Mouse (Mus musculus) heart, embryonic 11.5 days (tissue): ENCODE measurements at regions not wholly inside any gene's neighbourhood (a gene's known extent, or its start where the extent isn't known, plus 50 kb on each side); places are given as distances from the start of the nearest gene placed in this dataset.

Experiments used
- ATAC-seq: fragments of 200-750 bp; cut with Nextera tagmentation; replicated peaks from 2 replicates; pipeline ENCODE4 v1.8.0; 2017; ENCODE audit warnings: moderate library complexity; ENCODE audit not compliant: insufficient number of reproducible peaks, low FRiP score, low TSS enrichment
- H3K27ac ChIP-seq: fragments of 300-500 bp; sonication (generic); 2 replicates; pipeline ENCODE4 v1.5.1; 2014; ENCODE audit warnings: mild to moderate bottlenecking, low read depth, low read length
- H3K27me3 ChIP-seq: fragments of 300-500 bp; sonication (generic); 2 replicates; pipeline ENCODE4 v1.6.1; 2014; ENCODE audit warnings: mild to moderate bottlenecking, low read length, mixed read lengths; ENCODE audit not compliant: control insufficient read depth, insufficient read depth
- H3K36me3 ChIP-seq: fragments of 300-500 bp; sonication (generic); 2 replicates; pipeline ENCODE4 v1.6.1; 2014; ENCODE audit warnings: mild to moderate bottlenecking, low read length, moderate library complexity, mixed read lengths; ENCODE audit not compliant: control insufficient read depth, insufficient read depth
- H3K4me1 ChIP-seq: fragments of 300-500 bp; sonication (generic); 2 replicates; pipeline ENCODE4 v1.6.1; 2014; ENCODE audit warnings: low read length; ENCODE audit not compliant: control insufficient read depth, insufficient read depth
- H3K4me2 ChIP-seq: fragments of 300-500 bp; sonication (generic); 2 replicates; pipeline ENCODE4 v1.6.1; 2014; ENCODE audit warnings: mild to moderate bottlenecking, moderate library complexity
- H3K4me3 ChIP-seq: fragments of 300-500 bp; sonication (generic); 2 replicates; pipeline ENCODE4 v1.5.1; 2014; ENCODE audit warnings: low read depth, low read length
- H3K9ac ChIP-seq: fragments of 300-500 bp; sonication (generic); 2 replicates; pipeline ENCODE4 v1.6.1; 2014; ENCODE audit warnings: mild to moderate bottlenecking, low read depth, low read length, moderate library complexity
- H3K9me3 ChIP-seq: fragments of 300-500 bp; sonication (generic); replicated peaks from 2 replicates; pipeline ENCODE4 v1.6.1; 2016; ENCODE audit warnings: low read length; ENCODE audit not compliant: control insufficient read depth
- WGBS: fragments of 180-500 bp; shearing (Covaris S2); extraction: QIAGEN DNeasy Blood & Tissue Kit; methylation state at CpG from one replicate; pipeline ENCODE4 v1.1.7; 2014; ENCODE audit not compliant: insufficient replicate concordance; 5-methylcytosine and 5-hydroxymethylcytosine counted together

DNA sequence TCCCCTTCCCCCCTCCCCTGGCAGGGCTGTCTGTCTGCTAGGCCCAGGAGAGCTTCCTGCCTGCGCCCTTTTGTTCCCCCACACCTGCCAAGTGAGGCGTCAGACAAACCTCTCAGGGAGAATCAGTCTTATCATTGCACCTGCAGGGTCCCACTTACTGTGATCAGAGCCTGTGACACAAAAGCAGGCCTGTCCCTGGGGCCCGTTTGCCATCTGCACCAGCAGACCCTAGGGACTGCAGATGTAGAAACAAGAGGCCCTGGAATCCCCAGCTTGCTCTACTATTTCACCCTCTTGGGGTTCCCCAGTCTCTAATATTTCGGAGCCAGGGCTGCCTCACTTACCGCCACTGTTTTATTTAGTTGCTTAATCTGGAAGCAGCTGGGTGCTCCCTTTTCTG, 328.9 kb downstream of the Nuak1 start:
- Histone ChIP-seq H3K4me3 (no peak overlapping the region), H3K36me3 (no peaks in the 10 kb centered on the region), H3K9me3 (no peaks in the 10 kb centered on the region), H3K27me3 (no peaks in the 10 kb centered on the region), H3K4me1 (no peaks in the 10 kb centered on the region), H3K27ac (no peak overlapping the region), H3K9ac (no peak overlapping the region), H3K4me2 (no peak overlapping the region)
- ATAC-seq = no peak
- 40% methylated on average over 5 of the region's 5 CpGs for WGBS

GRCm38 (mm10) chr10:84111909-84112308, 328.5 kb downstream of the Nuak1 start:
- Histone ChIP-seq H3K36me3 (no peaks in the 10 kb centered on the region), H3K4me3 (no peak overlapping the region), H3K4me1 (no peaks in the 10 kb centered on the region), H3K27me3 (no peaks in the 10 kb centered on the region), H3K4me2 (no peak overlapping the region), H3K9me3 (no peaks in the 10 kb centered on the region), H3K27ac (no peak overlapping the region), H3K9ac (no peak overlapping the region)
- ATAC-seq = no peak
- WGBS = 64% methylated on average over 5 of the region's 5 CpGs

GRCm38 (mm10) chr10:84119952-84120550, 320.3 kb downstream of the Nuak1 start:
- H3K36me3 ChIP-seq = no peaks in the 10 kb centered on the region
- ATAC-seq = no peak
- no peak overlapping the region for H3K4me2 ChIP-seq
- 86% methylated on average over 8 of the region's 8 CpGs for WGBS
- no peaks in the 10 kb centered on the region for H3K4me1 ChIP-seq
- no peak overlapping the region for H3K27ac ChIP-seq
- H3K9ac ChIP-seq = no peak overlapping the region
- no peaks in the 10 kb centered on the region for H3K9me3 ChIP-seq
- H3K4me3 ChIP-seq = no peak overlapping the region
- H3K27me3 ChIP-seq = no peaks in the 10 kb centered on the region

- Histone ChIP-seq H3K27me3 (no peaks in the 10 kb centered on the region), H3K4me1 (no peaks in the 10 kb centered on the region), H3K4me3 (no peak overlapping the region), H3K4me2 (no peak overlapping the region), H3K27ac (no peak overlapping the region), H3K36me3 (no peaks in the 10 kb centered on the region), H3K9me3 (no peaks in the 10 kb centered on the region), H3K9ac (no peak overlapping the region)
- ATAC-seq = no peak
- WGBS = 73% methylated on average over 4 of the region's 4 CpGs
These were observed 303.3 kb downstream of the Nuak1 start for GRCm38 (mm10) chr10:84137019-84137658.

DNA sequence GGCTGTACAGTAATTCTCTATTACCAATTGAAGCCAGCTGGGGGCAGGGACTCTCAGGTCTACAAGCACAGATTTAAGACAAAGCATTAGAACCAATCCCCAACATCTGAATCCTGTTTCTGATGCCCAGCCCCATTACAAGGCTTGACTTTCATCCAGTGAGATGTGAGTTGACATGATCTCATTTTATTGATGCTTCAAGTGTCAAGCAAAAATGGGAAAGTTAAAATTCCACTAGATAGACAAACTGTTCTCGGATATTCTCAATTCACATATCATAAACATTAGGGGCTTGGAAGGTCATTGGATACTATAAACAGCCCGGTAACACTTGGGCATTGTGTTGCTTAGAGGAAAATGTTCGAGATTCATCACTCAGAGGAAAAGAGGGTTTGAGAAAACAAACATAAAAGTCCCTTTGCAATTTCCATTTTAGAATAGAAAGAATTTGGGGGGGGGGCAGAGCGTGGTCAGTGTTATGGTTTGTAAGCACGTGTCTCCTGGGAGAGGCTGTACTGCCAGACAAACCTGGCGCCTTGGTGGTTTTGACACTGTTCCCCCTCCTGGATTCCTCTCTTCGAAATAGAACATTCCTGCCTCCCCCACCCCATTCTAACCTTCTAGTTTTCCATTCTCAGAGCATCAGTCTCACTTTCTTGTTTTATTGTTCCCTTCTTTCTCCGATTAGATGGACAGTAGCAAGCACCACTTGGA, 297.5 kb downstream of the Nuak1 start:
- H3K9ac ChIP-seq = no peak overlapping the region
- no peak for ATAC-seq
- H3K4me1 ChIP-seq = peaks cover 3% of the 10 kb centered on the region; the same call in 1 of the 2 replicates
- no peaks in the 10 kb centered on the region for H3K27me3 ChIP-seq
- no peak overlapping the region for H3K4me2 ChIP-seq
- H3K27ac ChIP-seq = no peak overlapping the region
- H3K9me3 ChIP-seq = no peaks in the 10 kb centered on the region
- 67% methylated on average over 8 of the region's 8 CpGs for WGBS
- no peaks in the 10 kb centered on the region for H3K36me3 ChIP-seq
- H3K4me3 ChIP-seq = no peak overlapping the region

DNA sequence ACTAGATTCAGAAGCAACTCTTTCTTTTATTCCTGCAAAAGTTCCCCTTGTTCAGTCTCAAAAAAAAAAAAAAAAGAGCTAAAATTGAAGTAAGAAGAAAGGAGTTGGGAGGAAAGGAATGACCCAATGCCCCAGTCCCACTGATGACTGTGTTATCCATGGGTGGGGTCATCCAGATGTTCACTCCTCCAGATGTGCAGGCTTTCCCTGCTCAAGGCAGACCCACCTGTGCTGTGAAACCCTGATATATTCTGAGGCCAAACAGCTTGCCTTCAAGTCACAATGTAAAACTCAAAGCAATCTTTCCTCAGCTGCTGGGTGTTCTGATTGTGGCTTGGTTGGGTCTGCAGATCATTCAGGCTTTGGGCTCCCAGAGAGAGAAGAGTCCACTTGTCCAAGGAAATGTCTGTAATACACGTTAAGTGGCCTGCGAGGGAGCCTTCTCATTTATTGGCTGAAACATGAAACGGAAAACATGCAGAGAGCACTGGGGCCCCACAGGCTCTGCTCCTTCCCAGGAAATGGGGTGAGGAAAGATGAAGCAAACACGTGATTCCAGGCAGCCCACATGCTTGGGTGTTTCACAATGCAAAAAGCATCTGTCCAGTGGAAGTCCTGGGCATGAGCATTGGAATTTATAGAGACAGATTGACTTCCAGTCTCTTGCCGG, 296.6 kb downstream of the Nuak1 start:
- H3K4me2 ChIP-seq = no peak overlapping the region
- peaks cover 3% of the 10 kb centered on the region; the same call in 1 of the 2 replicates for H3K4me1 ChIP-seq
- H3K4me3 ChIP-seq = no peak overlapping the region
- 50% methylated on average over 5 of the region's 5 CpGs for WGBS
- H3K27ac ChIP-seq = no peak overlapping the region
- no peaks in the 10 kb centered on the region for H3K27me3 ChIP-seq
- no peak overlapping the region for H3K9ac ChIP-seq
- ATAC-seq = no peak
- no peaks in the 10 kb centered on the region for H3K9me3 ChIP-seq
- no peaks in the 10 kb centered on the region for H3K36me3 ChIP-seq

DNA sequence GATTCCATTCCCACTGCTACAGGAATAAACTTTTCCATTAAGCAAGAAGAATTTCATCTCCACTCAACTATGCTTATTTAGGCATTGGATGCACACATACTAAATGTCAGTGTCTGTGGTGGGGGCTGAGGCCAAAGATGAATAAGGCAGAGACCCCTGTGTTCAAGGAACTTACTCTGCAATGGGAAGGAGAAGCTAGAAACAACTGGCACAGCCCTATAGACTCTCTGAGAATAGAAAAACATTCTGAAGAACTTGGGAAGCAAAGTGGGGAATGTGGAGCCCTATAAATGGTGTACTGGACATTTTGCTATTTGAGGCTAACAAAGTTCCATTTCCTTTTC, 296.1 kb downstream of the Nuak1 start:
- Histone ChIP-seq H3K27me3 (no peaks in the 10 kb centered on the region), H3K4me2 (no peak overlapping the region), H3K9me3 (no peaks in the 10 kb centered on the region), H3K4me1 (peaks cover 3% of the 10 kb centered on the region; the same call in 1 of the 2 replicates), H3K27ac (no peak overlapping the region), H3K9ac (no peak overlapping the region), H3K36me3 (no peaks in the 10 kb centered on the region), H3K4me3 (no peak overlapping the region)
- ATAC-seq = no peak

DNA sequence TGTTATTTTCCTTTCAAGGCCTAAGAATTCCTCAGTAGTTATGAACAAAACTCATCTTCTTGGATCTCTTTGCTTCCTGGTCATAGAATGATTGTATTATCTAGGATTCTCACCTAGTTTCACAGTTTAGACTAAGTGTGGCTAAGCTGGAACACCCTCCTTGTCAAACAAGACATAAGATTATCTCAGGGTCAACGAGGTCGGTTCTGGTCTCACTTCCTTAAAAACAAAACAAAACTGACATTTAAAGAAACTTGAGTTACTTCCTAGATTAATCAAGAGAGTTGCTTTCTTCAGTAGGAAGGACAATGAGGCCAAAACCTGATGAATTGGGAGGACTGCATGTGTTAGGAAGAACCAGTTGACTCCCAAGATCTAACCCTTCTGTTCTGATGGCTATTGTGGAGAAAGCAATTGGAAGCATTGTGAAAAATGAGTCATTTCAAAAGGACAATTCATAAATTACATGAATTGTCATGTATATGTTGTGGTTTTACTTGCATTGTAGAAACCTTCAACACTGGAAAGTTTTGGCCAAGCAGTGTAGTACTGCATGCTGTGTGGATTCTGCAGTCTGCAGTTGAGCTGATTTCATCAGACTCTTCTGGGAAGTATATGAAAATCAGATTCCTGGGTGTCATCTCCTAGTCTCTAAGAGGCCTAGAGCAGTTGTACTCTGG, 293.0 kb downstream of the Nuak1 start:
- Histone ChIP-seq H3K4me3 (no peak overlapping the region), H3K4me2 (no peak overlapping the region), H3K9me3 (no peaks in the 10 kb centered on the region), H3K9ac (no peak overlapping the region), H3K4me1 (peaks cover 3% of the 10 kb centered on the region; the same call in 1 of the 2 replicates), H3K27me3 (no peaks in the 10 kb centered on the region), H3K36me3 (no peaks in the 10 kb centered on the region), H3K27ac (no peak overlapping the region)
- 67% methylated on average over 2 of the region's 2 CpGs for WGBS
- no peak for ATAC-seq
